Mouse (Mus musculus) CH12.LX (cell line): ENCODE results near the gene Gm27021. TPM values are rescaled to one million over a fixed set of nuclear protein-coding genes. Genes with fewer than 3 reads are reported as not detected.
A peak's percentile ranks its signal among the peaks of the same experiment; 100 is the strongest.

Experiments
- DNase-seq: peaks from one replicate; pipeline ENCODE4 v3.0.0-alpha.2; 2013; ENCODE audit errors: extremely low read depth
- H3K27ac ChIP-seq: 2 replicates; pipeline ENCODE4 v1.5.1; 2012; ENCODE audit warnings: low read depth, mild to moderate bottlenecking, control low read depth, moderate library complexity; ENCODE audit not compliant: insufficient read depth
- H3K27me3 ChIP-seq: replicated peaks from 2 replicates; pipeline ENCODE3; 2012; ENCODE audit warnings: inconsistent platforms
- H3K36me3 ChIP-seq, 2 experiments: replicated peaks in 1 of 2; 2 replicates each; pipeline versions ENCODE3 to v1.6.1; 2012; ENCODE audit warnings: inconsistent platforms in 1 of 2, low read length in 1 of 2, mild to moderate bottlenecking in 1 of 2, mixed read lengths in 1 of 2, moderate library complexity in 1 of 2; ENCODE audit not compliant: control insufficient read depth in 1 of 2, insufficient read depth in 1 of 2
- H3K4me1 ChIP-seq, 2 experiments: 2 replicates each; pipeline ENCODE4 v1.6.1; 2012; ENCODE audit warnings: inconsistent platforms in 1 of 2, moderate library complexity in 1 of 2; ENCODE audit not compliant: insufficient read depth in 2 of 2, control insufficient read depth in 1 of 2
- H3K4me2 ChIP-seq: 2 replicates; pipeline ENCODE4 v1.6.1; 2012; ENCODE audit warnings: low read depth, mild to moderate bottlenecking, control low read depth; ENCODE audit not compliant: poor library complexity, insufficient read depth, severe bottlenecking
- H3K4me3 ChIP-seq, 3 experiments: fragments of 150-350 bp in 1 of 3; sonication (generic) in 1 of 3; replicated peaks in 1 of 3; 2 replicates each; pipeline versions ENCODE3 to v1.5.1; 2011 to 2012; ENCODE audit warnings: low read depth in 2 of 3, low read length in 2 of 3, mild to moderate bottlenecking in 2 of 3, moderate library complexity in 2 of 3, control low read depth in 1 of 3, improper control_type of control experiment in 1 of 3, inconsistent platforms in 1 of 3, mixed read lengths in 1 of 3; ENCODE audit not compliant: poor library complexity in 1 of 3
- H3K79me2 ChIP-seq: replicated peaks from 2 replicates; pipeline ENCODE4 v1.6.1; 2012; ENCODE audit warnings: mild to moderate bottlenecking, moderate library complexity; ENCODE audit not compliant: control insufficient read depth, poor library complexity, insufficient read depth, severe bottlenecking; ENCODE audit errors: extremely low read depth
- H3K9ac ChIP-seq: 2 replicates; pipeline ENCODE4 v1.6.1; 2012; ENCODE audit warnings: low read depth, mild to moderate bottlenecking, control low read depth, moderate library complexity; ENCODE audit not compliant: insufficient read depth
- H3K9me3 ChIP-seq: replicated peaks from 2 replicates; pipeline ENCODE3; 2012; ENCODE audit warnings: low read length, inconsistent platforms, mixed read lengths
- BHLHE40 ChIP-seq: IDR thresholded peaks from 2 replicates; pipeline ENCODE4 v1.6.1; 2011; ENCODE audit warnings: mild to moderate bottlenecking, low read depth, low read length, improper control_type of control experiment
- CHD1 ChIP-seq: IDR thresholded peaks from 2 replicates; pipeline ENCODE4 v1.6.1; 2012; ENCODE audit warnings: low read depth, low read length, improper control_type of control experiment, inconsistent platforms
- CTCF ChIP-seq, 2 experiments: IDR thresholded peaks in 1 of 2; conservative IDR thresholded peaks in 1 of 2; 2 replicates each; pipeline ENCODE4 v1.5.1; 2011 to 2012; ENCODE audit warnings: low read depth in 2 of 2, low read length in 2 of 2, improper control_type of control experiment in 1 of 2, inconsistent platforms in 1 of 2, mild to moderate bottlenecking in 1 of 2, moderate library complexity in 1 of 2
- E2F4 ChIP-seq: IDR thresholded peaks from 2 replicates; pipeline ENCODE4 v1.6.1; 2011; ENCODE audit warnings: low read depth, low read length, improper control_type of control experiment; ENCODE audit not compliant: insufficient replicate concordance
- ELF1 ChIP-seq: IDR thresholded peaks from 2 replicates; pipeline ENCODE4 v1.6.1; 2014; ENCODE audit warnings: low read depth, mild to moderate bottlenecking, inconsistent platforms, low read length, improper control_type of control experiment
- GABPA ChIP-seq: IDR thresholded peaks from 2 replicates; pipeline ENCODE4 v1.6.1; 2012; ENCODE audit warnings: low read depth, low read length, improper control_type of control experiment, inconsistent platforms; ENCODE audit not compliant: insufficient replicate concordance
- JUND ChIP-seq: conservative IDR thresholded peaks from 2 replicates; pipeline ENCODE4 v1.6.1; 2011; ENCODE audit warnings: low read depth, low read length, improper control_type of control experiment
- MAFK ChIP-seq: IDR thresholded peaks from 2 replicates; pipeline ENCODE4 v1.6.1; 2011; ENCODE audit warnings: low read length, improper control_type of control experiment; ENCODE audit not compliant: insufficient replicate concordance
- MAX ChIP-seq: IDR thresholded peaks from 2 replicates; pipeline ENCODE4 v1.6.1; 2011; ENCODE audit warnings: low read length, improper control_type of control experiment
- MAZ ChIP-seq: IDR thresholded peaks from 2 replicates; pipeline ENCODE4 v1.6.1; 2012; ENCODE audit warnings: low read depth, mild to moderate bottlenecking, inconsistent platforms, low read length, improper control_type of control experiment, moderate library complexity
- MEF2A ChIP-seq: IDR thresholded peaks from 2 replicates; pipeline ENCODE4 v1.6.1; 2014; ENCODE audit warnings: low read depth, mild to moderate bottlenecking, inconsistent platforms, low read length, improper control_type of control experiment, borderline replicate concordance
- MXI1 ChIP-seq: IDR thresholded peaks from 2 replicates; pipeline ENCODE4 v1.6.1; 2011; ENCODE audit warnings: mild to moderate bottlenecking, low read depth, low read length, improper control_type of control experiment
- MYC ChIP-seq: IDR thresholded peaks from 2 replicates; pipeline ENCODE4 v1.6.1; 2011; ENCODE audit warnings: low read depth, mild to moderate bottlenecking, improper control_type of control experiment, low read length
- POLR2AphosphoS2 ChIP-seq: IDR thresholded peaks from 2 replicates; pipeline ENCODE4 v1.6.1; 2011; ENCODE audit warnings: low read depth, low read length, improper control_type of control experiment
- RAD21 ChIP-seq: IDR thresholded peaks from 2 replicates; pipeline ENCODE4 v1.6.1; 2011; ENCODE audit warnings: low read depth, mild to moderate bottlenecking, low read length, improper control_type of control experiment, moderate library complexity
- RCOR1 ChIP-seq: conservative IDR thresholded peaks from 2 replicates; pipeline ENCODE4 v1.6.1; 2012; ENCODE audit warnings: low read depth, mild to moderate bottlenecking, inconsistent platforms, low read length, improper control_type of control experiment
- SIN3A ChIP-seq: IDR thresholded peaks from 2 replicates; pipeline ENCODE4 v1.6.1; 2012; ENCODE audit warnings: low read length, improper control_type of control experiment, inconsistent platforms
- SMC3 ChIP-seq: IDR thresholded peaks from 2 replicates; pipeline ENCODE4 v1.6.1; 2011; ENCODE audit warnings: low read depth, low read length, improper control_type of control experiment
- USF2 ChIP-seq: conservative IDR thresholded peaks from 2 replicates; pipeline ENCODE4 v1.6.1; 2011; ENCODE audit warnings: low read depth, low read length, improper control_type of control experiment
- ZC3H11A ChIP-seq: IDR thresholded peaks from 2 replicates; pipeline ENCODE4 v1.6.1; 2012; ENCODE audit warnings: low read depth, mild to moderate bottlenecking, inconsistent platforms, low read length, improper control_type of control experiment
- ZKSCAN1 ChIP-seq: IDR thresholded peaks from 2 replicates; pipeline ENCODE4 v1.6.1; 2012; ENCODE audit warnings: low read depth, inconsistent platforms, low read length, improper control_type of control experiment, borderline replicate concordance
- dilution Hi-C: fragments of 300-500 bp; cut with MboI; formaldehyde crosslinking; loops from 2 replicates; pipeline ENCODE4 v1.14.3; 2020; ENCODE audit warnings: low sequenced_read_pairs; ENCODE audit not compliant: extremely low pct_unique_long_range_greater_than_20kb, extremely low pct_ligation_motif_present
- in situ Hi-C: fragments of 300-500 bp; cut with MboI; formaldehyde crosslinking; loops from 3 replicates; pipeline ENCODE4 v1.14.3; 2019; ENCODE audit warnings: low sequenced_read_pairs, low pct_ligation_motif_present, low pct_unique_long_range_greater_than_20kb, mixed read lengths
- polyA plus RNA-seq: library from polyadenylated mRNA; unstranded; fragments of >175 nt; gene quantifications from 2 replicates; pipeline ENCODE4 v1.2.1, GENCODE M21; 2012; ENCODE audit warnings: low read depth; ENCODE audit not compliant: insufficient read length
- total RNA-seq, 2 experiments: library from RNA; depleted of rRNA; stranded (reverse); fragments of 300-350 nt in 1 of 2; fragments of >200 nt in 1 of 2; gene quantifications; 2 replicates each; pipeline ENCODE4 v1.2.3; 2012 to 2014

Gm27021 gene
- total and polyA plus RNA-seq, 3 experiments = 1.0 to 1.1 TPM; not detected in 1

- H3K9ac ChIP-seq = no peak overlapping the region
- DNase-seq = no peak
- H3K4me2 ChIP-seq = no peak overlapping the region
These were observed 11.9 kb upstream of the Gm27021 start for GRCm38 (mm10) chr8:120679629-120680387.

GRCm38 (mm10) chr8:120678447-120678846 is 10.6 kb upstream of the Gm27021 start:
- H3K4me3 ChIP-seq = no peak overlapping the region
- no peak overlapping the region for H3K9ac ChIP-seq
- in situ Hi-C loops = loop anchor here (5.0 kb wide), 1 partner anchor 414 kb away; no protein-coding TSS in a partner anchor
- DNase-seq = peak; percentile 83
- no peak overlapping the region for H3K27ac ChIP-seq
- no peaks in the 10 kb centered on the region for H3K27me3 ChIP-seq
- TF ChIP-seq ZC3H11A (peak; percentile 76), SMC3 (peak; percentile 96), RCOR1 (no peak), RAD21 (peak; percentile 92), ELF1 (no peak), CTCF (conservative IDR thresholded peaks at IDR 0.05 in 1 of 2, IDR thresholded peaks at IDR 0.05 in 1 of 2; ENCODE audit: low read depth in 2 of 2, low read length in 2 of 2) (peak; percentile 80 to 95)
- H3K79me2 ChIP-seq = no peaks in the 10 kb centered on the region
- H3K9me3 ChIP-seq = no peaks in the 10 kb centered on the region
- dilution Hi-C loops = no loop called here
- H3K4me2 ChIP-seq = no peak overlapping the region
- H3K4me1 ChIP-seq = peaks cover 14 to 28% of the 10 kb centered on the region in 2 experiments
- peaks cover 9 to 20% of the 10 kb centered on the region in 2 experiments for H3K36me3 ChIP-seq

More at GRCm38 (mm10) chr8:120679629-120680387, 11.9 kb upstream of the Gm27021 start:
- TF ChIP-seq JUND = no peak
- TF ChIP-seq MEF2A = no peak
- no peak for TF ChIP-seq CHD1
- in situ Hi-C loops = loop anchor here (5.0 kb wide), 2 partner anchors 112 to 412 kb away; no protein-coding TSS in a partner anchor
- H3K27ac ChIP-seq = no peak overlapping the region
- H3K27me3 ChIP-seq = no peaks in the 10 kb centered on the region
- H3K4me1 ChIP-seq = peaks cover 20 to 41% of the 10 kb centered on the region in 2 experiments
- H3K79me2 ChIP-seq = no peaks in the 10 kb centered on the region
- H3K9me3 ChIP-seq = no peaks in the 10 kb centered on the region
- peaks cover 0 to 11% of the 10 kb centered on the region in 2 experiments for H3K36me3 ChIP-seq
- dilution Hi-C loops = no loop called here
- H3K4me3 ChIP-seq = no peak overlapping the region

DNA sequence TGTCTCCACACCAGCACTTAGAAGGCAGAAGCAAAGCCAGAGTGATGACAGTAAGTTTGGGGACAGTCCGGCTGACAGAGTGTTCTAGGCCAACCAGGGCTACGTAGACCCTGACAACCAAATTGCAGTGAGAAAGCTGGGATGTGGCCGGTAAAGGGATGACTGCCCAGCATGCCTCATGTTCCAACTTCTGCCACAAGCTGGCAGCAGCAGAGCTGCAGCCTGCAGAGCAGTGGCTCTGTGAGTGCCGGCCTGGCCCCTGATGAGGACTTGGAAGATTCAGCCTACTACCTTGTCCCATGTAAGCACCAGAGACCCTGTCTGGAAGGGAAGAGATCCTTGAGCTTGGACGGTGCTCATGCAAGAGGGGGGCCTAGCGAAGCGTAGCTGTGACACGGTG is 7.8 kb upstream of the Gm27021 start:
- Histone ChIP-seq H3K4me1 (peaks cover 0 to 10% of the 10 kb centered on the region in 2 experiments; a peak in 2 of 4 replicates), H3K27me3 (no peaks in the 10 kb centered on the region), H3K27ac (no peak overlapping the region), H3K9me3 (no peaks in the 10 kb centered on the region), H3K4me2 (no peak overlapping the region), H3K4me3 (no peak overlapping the region), H3K79me2 (no peaks in the 10 kb centered on the region; the same call in 1 of the 2 replicates)
- dilution Hi-C loops = no loop called here
- in situ Hi-C loops = loop anchor here (5.0 kb wide), 1 partner anchor 417 kb away; no protein-coding TSS in a partner anchor
- TF ChIP-seq MAX (no peak), E2F4 (no peak), MAFK (no peak), SIN3A (no peak), GABPA (no peak), BHLHE40 (no peak), USF2 (no peak), MYC (no peak), MEF2A (no peak), MXI1 (no peak), ELF1 (no peak), ZKSCAN1 (no peak), MAZ (no peak), RCOR1 (no peak), POLR2AphosphoS2 (no peak)
- TF ChIP-seq, all 38 proteins: peak for 0
- DNase-seq = no peak
- no peak overlapping the region for H3K9ac ChIP-seq
- H3K36me3 ChIP-seq = peaks cover 36 to 47% of the 10 kb centered on the region in 2 experiments
